Mouse (Mus musculus) kidney, embryonic 14.5 days (tissue): ENCODE results near the gene Pla2g6. TPM values are rescaled to one million over a fixed set of nuclear protein-coding genes. Genes with fewer than 3 reads are reported as not detected.

Source experiments
- ATAC-seq: fragments of 200-750 bp; cut with Nextera tagmentation; 2 replicates; pipeline ENCODE4 v1.8.0; 2017; ENCODE audit warnings: moderate number of reproducible peaks, mild to moderate bottlenecking, moderate TSS enrichment, moderate library complexity; ENCODE audit not compliant: low FRiP score, low TSS enrichment
- H3K27ac ChIP-seq: fragments of 300-500 bp; sonication (generic); 2 replicates; pipeline ENCODE4 v1.5.1; 2014; ENCODE audit warnings: low read depth, mild to moderate bottlenecking, low read length, moderate library complexity, mixed read lengths
- H3K27me3 ChIP-seq: fragments of 300-500 bp; sonication (generic); 2 replicates; pipeline ENCODE4 v1.6.1; 2014; ENCODE audit warnings: mild to moderate bottlenecking, low read length; ENCODE audit not compliant: control insufficient read depth, insufficient read depth
- H3K36me3 ChIP-seq: fragments of 300-500 bp; sonication (generic); 2 replicates; pipeline ENCODE4 v1.6.1; 2014; ENCODE audit warnings: low read length, mixed read lengths; ENCODE audit not compliant: control insufficient read depth, insufficient read depth
- H3K4me1 ChIP-seq: fragments of 300-500 bp; sonication (generic); 2 replicates; pipeline ENCODE4 v1.6.1; 2014; ENCODE audit warnings: low read length, mixed read lengths; ENCODE audit not compliant: control insufficient read depth, insufficient read depth
- H3K4me2 ChIP-seq: fragments of 300-500 bp; sonication (generic); replicated peaks from 2 replicates; pipeline ENCODE4 v1.6.1; 2014; ENCODE audit warnings: low read depth, mild to moderate bottlenecking, low read length
- H3K4me3 ChIP-seq: fragments of 300-500 bp; sonication (generic); 2 replicates; pipeline ENCODE4 v1.5.1; 2014; ENCODE audit warnings: mild to moderate bottlenecking, low read length
- H3K9ac ChIP-seq: fragments of 300-500 bp; sonication (generic); 2 replicates; pipeline ENCODE4 v1.6.1; 2014; ENCODE audit warnings: low read depth, mild to moderate bottlenecking, low read length, moderate library complexity
- H3K9me3 ChIP-seq: fragments of 300-500 bp; sonication (generic); 2 replicates; pipeline ENCODE4 v1.6.1; 2016; ENCODE audit warnings: low read length; ENCODE audit not compliant: control insufficient read depth
- WGBS: fragments of 180-500 bp; shearing (Covaris S2); extraction: QIAGEN DNeasy Blood & Tissue Kit; methylation state at CpG from one replicate; pipeline ENCODE4 v1.1.7; 2014; 5-methylcytosine and 5-hydroxymethylcytosine counted together
- polyA plus RNA-seq: library from polyadenylated mRNA; unstranded; fragments of >200 nt; fragmentation: Nextera tagmentation; extraction: Ambion mirVana; gene quantifications from 2 replicates; pipeline ENCODE4 v1.2.1, GENCODE M21; 2014

The Pla2g6 gene
- polyA plus RNA-seq, 1 experiment from 2014 or later, result 17.0 TPM

DNA sequence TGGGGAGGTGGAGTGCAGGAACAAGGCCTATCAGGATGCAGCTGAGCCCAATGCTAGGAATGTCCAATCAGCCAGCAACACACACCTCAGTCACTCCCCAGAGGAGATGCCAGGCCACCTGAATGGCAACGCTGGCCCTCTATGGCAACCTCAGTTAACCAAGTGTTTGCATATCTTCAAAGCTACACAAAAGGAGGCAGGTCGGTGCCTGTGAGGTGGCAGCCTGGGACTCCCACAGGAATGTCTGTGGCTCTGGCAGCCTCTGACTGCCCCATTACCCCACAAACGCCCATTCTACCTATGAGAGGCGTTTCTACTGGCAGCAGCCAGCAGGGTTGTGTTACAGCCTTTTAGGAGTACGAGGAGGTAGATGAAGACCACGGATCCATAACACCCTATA is 29.6 kb downstream of the Pla2g6 start:
- H3K4me1 ChIP-seq, result no peaks in the 10 kb centered on the region
- H3K27ac ChIP-seq, result no peak overlapping the region
- peaks cover 2% of the 10 kb centered on the region; the same call in 1 of the 2 replicates for H3K36me3 ChIP-seq
- no peak for ATAC-seq
- no peaks in the 10 kb centered on the region for H3K9me3 ChIP-seq
- H3K27me3 ChIP-seq, result no peaks in the 10 kb centered on the region
- H3K4me3 ChIP-seq, result no peak overlapping the region
- H3K4me2 ChIP-seq, result no peak overlapping the region
- 89% methylated on average over 6 of the region's 6 CpGs for WGBS
- H3K9ac ChIP-seq, result no peak overlapping the region

DNA sequence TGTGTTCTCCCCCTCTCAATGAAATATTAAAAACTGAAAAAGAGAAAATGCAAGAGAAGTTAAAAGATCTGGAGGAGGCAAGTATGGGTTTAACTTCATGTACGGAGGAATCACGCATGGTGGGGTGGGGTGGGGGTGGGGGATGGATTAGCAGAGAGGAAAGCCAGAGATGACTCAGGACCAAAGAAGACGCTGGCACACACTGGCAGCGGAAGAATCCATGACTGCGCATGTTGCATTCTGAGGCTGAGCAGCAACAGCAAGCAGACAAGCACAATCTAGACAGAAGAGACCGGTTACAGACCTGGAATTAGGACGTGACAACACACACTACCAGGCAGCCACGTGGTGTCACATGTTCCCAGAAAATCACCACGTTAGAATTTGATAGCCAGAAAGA is 35.4 kb downstream of the Pla2g6 start:
- H3K36me3 ChIP-seq, result peaks cover 5% of the 10 kb centered on the region; the same call in 1 of the 2 replicates
- H3K4me3 ChIP-seq, result no peak overlapping the region
- no peaks in the 10 kb centered on the region for H3K9me3 ChIP-seq
- no peak overlapping the region for H3K27ac ChIP-seq
- no peak overlapping the region for H3K9ac ChIP-seq
- ATAC-seq, result no peak
- no peaks in the 10 kb centered on the region for H3K4me1 ChIP-seq
- H3K4me2 ChIP-seq, result no peak overlapping the region
- 91% methylated on average over 9 of the region's 9 CpGs for WGBS
- H3K27me3 ChIP-seq, result no peaks in the 10 kb centered on the region

DNA sequence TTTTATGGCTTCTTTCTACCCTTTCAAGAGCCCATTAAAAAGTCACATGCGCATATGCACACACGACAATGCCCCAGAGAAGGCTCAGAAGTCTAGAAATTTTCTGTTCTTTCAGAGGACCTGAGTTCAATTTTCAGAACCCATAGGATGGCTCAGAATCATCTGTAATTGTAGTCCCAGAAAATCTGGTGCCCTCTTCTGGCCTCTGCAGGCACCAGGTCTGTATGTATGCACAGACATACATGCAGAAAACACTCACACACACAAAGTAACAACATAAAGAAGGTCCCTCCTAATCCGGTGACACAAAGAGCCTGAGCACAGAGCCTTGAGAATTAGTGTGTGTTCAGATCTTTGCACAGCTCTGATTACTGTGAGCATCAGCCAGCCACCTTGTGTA is 37.9 kb downstream of the Pla2g6 start:
- WGBS, result 42% methylated on average over 3 of the region's 3 CpGs
- H3K27me3 ChIP-seq, result no peaks in the 10 kb centered on the region
- 0 out of 2 replicates have a peak, but pooled peaks cover 4% of the 10 kb centered on the region for H3K4me1 ChIP-seq
- H3K27ac ChIP-seq, result no peak overlapping the region
- H3K4me3 ChIP-seq, result no peak overlapping the region
- no peak for ATAC-seq
- no peaks in the 10 kb centered on the region for H3K9me3 ChIP-seq
- peaks cover 9% of the 10 kb centered on the region for H3K36me3 ChIP-seq
- no peak overlapping the region for H3K9ac ChIP-seq
- no peak overlapping the region for H3K4me2 ChIP-seq

DNA sequence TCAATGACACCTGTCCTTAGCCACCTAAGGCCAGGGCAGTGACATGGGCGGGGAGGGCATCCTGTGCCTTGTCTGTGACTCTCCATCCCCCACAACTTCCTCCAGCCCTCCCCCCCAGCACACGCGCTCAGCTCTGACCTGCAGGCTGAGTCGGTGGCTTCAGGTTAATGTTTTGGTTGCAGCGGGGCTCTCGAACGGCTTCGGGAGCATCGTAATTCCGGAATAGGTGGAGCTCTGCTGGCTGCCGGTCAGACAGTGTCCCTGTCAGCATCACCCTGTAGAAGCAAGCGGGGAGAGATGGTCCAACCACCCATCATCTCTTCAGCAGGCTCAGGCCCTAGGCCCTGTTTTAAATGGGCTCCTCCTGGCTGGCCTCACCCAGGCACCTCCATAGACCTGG is 38.7 kb downstream of the Pla2g6 start:
- Histone ChIP-seq H3K4me2 (no peak overlapping the region), H3K4me1 (0 out of 2 replicates have a peak, but pooled peaks cover 9% of the 10 kb centered on the region), H3K27me3 (no peaks in the 10 kb centered on the region), H3K27ac (no peak overlapping the region), H3K9me3 (no peaks in the 10 kb centered on the region), H3K9ac (no peak overlapping the region), H3K4me3 (no peak overlapping the region), H3K36me3 (peaks cover 9% of the 10 kb centered on the region)
- 63% methylated on average over 12 of the region's 12 CpGs for WGBS
- no peak for ATAC-seq

- no peaks in the 10 kb centered on the region for H3K27me3 ChIP-seq
- 90% methylated on average over 3 of the region's 3 CpGs for WGBS
- H3K4me1 ChIP-seq, result 0 out of 2 replicates have a peak, but pooled peaks cover 9% of the 10 kb centered on the region
- H3K4me3 ChIP-seq, result no peak overlapping the region
- ATAC-seq, result no peak
- H3K27ac ChIP-seq, result no peak overlapping the region
- H3K9me3 ChIP-seq, result no peaks in the 10 kb centered on the region
- H3K4me2 ChIP-seq, result no peak overlapping the region
- no peak overlapping the region for H3K9ac ChIP-seq
- peaks cover 9% of the 10 kb centered on the region for H3K36me3 ChIP-seq
These were observed 39.8 kb downstream of the Pla2g6 start for GRCm38 (mm10) chr15:79288387-79288786.

DNA sequence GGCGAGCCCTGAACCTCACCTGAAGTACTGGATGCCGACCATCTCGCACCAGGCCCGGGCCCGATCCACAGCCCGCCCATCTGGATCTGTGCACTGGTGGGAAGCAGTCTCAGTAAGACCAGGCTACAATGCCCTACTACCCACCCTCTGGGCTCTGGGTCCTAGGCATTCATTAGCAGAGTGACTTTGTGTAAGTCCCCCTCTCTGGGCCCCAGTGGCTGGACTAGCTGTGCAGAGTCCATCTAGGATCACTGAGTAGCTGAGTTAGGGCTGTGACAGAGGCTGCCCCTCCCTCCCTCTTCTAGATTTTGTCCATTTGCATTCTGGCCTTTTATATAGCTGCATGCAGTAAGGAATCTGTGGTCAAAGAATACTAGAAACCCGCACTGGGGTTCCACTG is 41.1 kb downstream of the Pla2g6 start:
- H3K27me3 ChIP-seq, result no peaks in the 10 kb centered on the region
- no peak for ATAC-seq
- peaks cover 9% of the 10 kb centered on the region for H3K36me3 ChIP-seq
- H3K4me2 ChIP-seq, result no peak overlapping the region
- no peaks in the 10 kb centered on the region for H3K9me3 ChIP-seq
- H3K4me3 ChIP-seq, result no peak overlapping the region
- H3K27ac ChIP-seq, result no peak overlapping the region
- H3K4me1 ChIP-seq, result 0 out of 2 replicates have a peak, but pooled peaks cover 9% of the 10 kb centered on the region
- WGBS, result 92% methylated on average over 7 of the region's 7 CpGs
- no peak overlapping the region for H3K9ac ChIP-seq

DNA sequence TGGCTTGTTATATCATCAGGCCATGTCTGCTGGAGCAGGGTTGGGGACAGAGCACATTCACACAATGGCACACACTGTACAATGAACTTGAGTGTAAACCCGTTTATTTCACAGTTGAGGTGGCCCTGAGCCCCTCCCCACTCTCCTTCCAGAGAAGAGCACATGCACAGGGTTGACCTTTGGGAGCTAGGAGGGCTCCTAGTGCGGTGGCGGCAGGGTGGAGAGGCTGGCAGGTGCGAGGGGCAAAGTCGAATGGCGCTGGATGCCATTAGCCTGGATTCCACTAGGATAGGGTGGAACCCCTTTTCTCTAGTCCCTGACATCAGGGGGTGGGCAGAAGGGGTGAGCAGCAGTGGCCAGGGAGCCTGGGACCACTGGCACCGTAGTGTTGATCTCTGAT is 42.0 kb downstream of the Pla2g6 start:
- Histone ChIP-seq H3K27ac (no peak overlapping the region), H3K9me3 (no peaks in the 10 kb centered on the region), H3K4me1 (0 out of 2 replicates have a peak, but pooled peaks cover 9% of the 10 kb centered on the region), H3K36me3 (peaks cover 9% of the 10 kb centered on the region), H3K9ac (no peak overlapping the region), H3K4me2 (no peak overlapping the region), H3K27me3 (no peaks in the 10 kb centered on the region), H3K4me3 (no peak overlapping the region)
- no peak for ATAC-seq
- WGBS, result 84% methylated on average over 7 of the region's 7 CpGs

GRCm38 (mm10) chr15:79285399-79285798 is 42.8 kb downstream of the Pla2g6 start, which contains the start of gene Baiap2l2:
Gene Baiap2l2 (minus strand): TSS chr15:79285537.
- H3K4me3 ChIP-seq, result no peak within 1 kb of the TSS
- no peaks in the 10 kb centered on the region for H3K9me3 ChIP-seq
- H3K27ac ChIP-seq, result no peak within 1 kb of the TSS
- no peaks in the 10 kb centered on the region for H3K27me3 ChIP-seq
- no peak within 1 kb of the TSS; the same call in 1 of the 2 replicates for H3K9ac ChIP-seq
- H3K36me3 ChIP-seq, result peaks cover 9% of the 10 kb centered on the region
- no peak within 1 kb of the TSS for H3K4me2 ChIP-seq
- 45% methylated on average over 10 of the region's 10 CpGs for WGBS
- 0 out of 2 replicates have a peak, but pooled peaks cover 9% of the 10 kb centered on the region for H3K4me1 ChIP-seq
- peak; percentile 80 for ATAC-seq

GRCm38 (mm10) chr15:79283371-79283770 is 44.8 kb downstream of the Pla2g6 start:
- 0 out of 2 replicates have a peak, but pooled peaks cover 9% of the 10 kb centered on the region for H3K4me1 ChIP-seq
- H3K9ac ChIP-seq, result no peak overlapping the region
- ATAC-seq, result no peak
- 80% methylated on average over 4 of the region's 4 CpGs for WGBS
- H3K4me2 ChIP-seq, result no peak overlapping the region
- no peak overlapping the region for H3K27ac ChIP-seq
- H3K4me3 ChIP-seq, result no peak overlapping the region
- H3K27me3 ChIP-seq, result no peaks in the 10 kb centered on the region
- no peaks in the 10 kb centered on the region for H3K9me3 ChIP-seq
- peaks cover 4% of the 10 kb centered on the region; the same call in 1 of the 2 replicates for H3K36me3 ChIP-seq
